ENCODE assay signal across 8 mouse cellular contexts in genomic region chr5:52363468-52364150, GRCm38 (mm10). TPM values are rescaled to one million over a fixed set of nuclear protein-coding genes. Genes with fewer than 3 reads are reported as not detected.
DNase-seq lines count a peak whose midpoint lies in the region; ATAC-seq lines count a peak whose summit lies in the region.

Gene Sod3 (plus strand): TSS chr5:52363791.

- no peaks in the 10 kb centered on the region for H3K27me3 ChIP-seq in hindbrain, embryonic 16.5 days (replicated peaks; ENCODE audit: control insufficient read depth, insufficient read depth, low read length)
- H3K27me3 ChIP-seq in hindbrain, embryonic 13.5 days = peaks cover 7% of the 10 kb centered on the region; the same call in 1 of the 2 replicates
- peaks cover 18% of the 10 kb centered on the region for H3K27me3 ChIP-seq in heart, embryonic 10.5 days (ENCODE audit: insufficient read depth, poor library complexity, severe bottlenecking)
- no peaks in the 10 kb centered on the region for H3K27me3 ChIP-seq in stomach, embryonic 15.5 days (replicated peaks)

- H3K9ac ChIP-seq in hindbrain, embryonic 16.5 days (ENCODE audit: low read depth, low read length) = no peak within 1 kb of the TSS
- H3K9ac ChIP-seq in hindbrain, embryonic 13.5 days = no peak within 1 kb of the TSS
- H3K9ac ChIP-seq in stomach, embryonic 15.5 days = no peak within 1 kb of the TSS

- no peaks in the 10 kb centered on the region for H3K36me3 ChIP-seq in hindbrain, embryonic 16.5 days (ENCODE audit: control insufficient read depth, insufficient read depth, low read length)
- H3K36me3 ChIP-seq in hindbrain, embryonic 13.5 days = no peaks in the 10 kb centered on the region
- H3K36me3 ChIP-seq in heart, embryonic 10.5 days = no peaks in the 10 kb centered on the region
- H3K36me3 ChIP-seq in stomach, embryonic 15.5 days = no peaks in the 10 kb centered on the region

- H3K9me3 ChIP-seq in hindbrain, embryonic 16.5 days (ENCODE audit: control insufficient read depth, low read length) = no peaks in the 10 kb centered on the region
- no peaks in the 10 kb centered on the region for H3K9me3 ChIP-seq in hindbrain, embryonic 13.5 days
- no peaks in the 10 kb centered on the region for H3K9me3 ChIP-seq in heart, embryonic 10.5 days
- H3K9me3 ChIP-seq in stomach, embryonic 15.5 days = no peaks in the 10 kb centered on the region

- no peak within 1 kb of the TSS for H3K4me2 ChIP-seq in hindbrain, embryonic 16.5 days (ENCODE audit: low read length)
- no peak within 1 kb of the TSS for H3K4me2 ChIP-seq in hindbrain, embryonic 13.5 days
- H3K4me2 ChIP-seq in stomach, embryonic 15.5 days = 0 out of 2 replicates have a peak within 1 kb of the TSS, but pooled peaks have one; percentile 8

- H3K4me1 ChIP-seq in hindbrain, embryonic 16.5 days (ENCODE audit: control insufficient read depth, insufficient read depth, low read depth, low read length) = peaks cover 14% of the 10 kb centered on the region
- H3K4me1 ChIP-seq in hindbrain, embryonic 13.5 days (replicated peaks) = peaks cover 8% of the 10 kb centered on the region
- peaks cover 26% of the 10 kb centered on the region for H3K4me1 ChIP-seq in heart, embryonic 10.5 days
- H3K4me1 ChIP-seq in stomach, embryonic 15.5 days = no peaks in the 10 kb centered on the region

- no peak within 1 kb of the TSS for H3K27ac ChIP-seq in hindbrain, embryonic 16.5 days (ENCODE audit: low read depth, low read length)
- no peak within 1 kb of the TSS for H3K27ac ChIP-seq in hindbrain, embryonic 13.5 days
- H3K27ac ChIP-seq in heart, embryonic 10.5 days = no peak within 1 kb of the TSS; the same call in 1 of the 2 replicates
- no peak within 1 kb of the TSS for H3K27ac ChIP-seq in stomach, embryonic 15.5 days

- peak; percentile 90 to 91 for DNase-seq in adrenal gland, postnatal 36 days
- peak; percentile 78 for DNase-seq in heart, embryonic 10.5 days (ENCODE audit: low spot score)
- DNase-seq in large intestine, adult 2 months (ENCODE audit: low read depth, low spot score) = no peak
- DNase-seq in layer of hippocampus, adult 9-11 months = no peak
- no peak for DNase-seq in right cerebral cortex, adult 2 months (ENCODE audit: low spot score in 2 of 2)

- 18% methylated on average over 11 of the region's 11 CpGs for WGBS in hindbrain, embryonic 16.5 days
- 24% methylated on average over 11 of the region's 11 CpGs for WGBS in hindbrain, embryonic 13.5 days
- 24% methylated on average over 11 of the region's 11 CpGs for WGBS in heart, embryonic 10.5 days
- 28% methylated on average over 11 of the region's 11 CpGs for WGBS in large intestine, adult 2 months
- 22% methylated on average over 11 of the region's 11 CpGs for WGBS in stomach, embryonic 15.5 days

- no peak within 1 kb of the TSS for H3K4me3 ChIP-seq in hindbrain, embryonic 16.5 days (ENCODE audit: low read length)
- no peak within 1 kb of the TSS for H3K4me3 ChIP-seq in hindbrain, embryonic 13.5 days
- H3K4me3 ChIP-seq in heart, embryonic 10.5 days = no peak within 1 kb of the TSS
- no peak within 1 kb of the TSS for H3K4me3 ChIP-seq in stomach, embryonic 15.5 days (replicated peaks)

- ATAC-seq in hindbrain, embryonic 16.5 days = peak; percentile 49; the same call in 1 of the 2 replicates
- ATAC-seq in hindbrain, embryonic 13.5 days (ENCODE audit: low FRiP score) = no peak
- ATAC-seq in stomach, embryonic 15.5 days (ENCODE audit: insufficient read depth, low FRiP score, low read depth) = peak; percentile 36

RNA-seq across cellular contexts. Expression of gene Sod3, which starts in this region (rescaled TPM):
- polyA plus RNA-seq in hindbrain, embryonic 16.5 days (2015; fragmentation: Nextera tagmentation; extraction: Ambion mirVana) = 4.3 and 5.6 TPM in 2 replicates
- polyA plus RNA-seq in hindbrain, embryonic 13.5 days (2015; fragmentation: Nextera tagmentation; extraction: Ambion mirVana) = 1.2 TPM in 2 replicates
- 100 to 1,000 TPM; 172 to 223 TPM for total RNA-seq in adrenal gland, postnatal 36 days (2021)
- 0.17 and 0.44 TPM in 2 replicates for polyA plus RNA-seq in heart, embryonic 10.5 days (2016; fragmentation: Nextera tagmentation; extraction: Ambion mirVana)
- 14.9 and 19.0 TPM in 2 replicates for polyA plus RNA-seq in large intestine, adult 2 months (2012; rRNA removed)
- 2.2 TPM in 2 replicates for polyA plus RNA-seq in stomach, embryonic 15.5 days (2015; fragmentation: Nextera tagmentation; extraction: Ambion mirVana)

Comparison
In these comparisons a context has a peak if more than half of its experiments do, and no peak if none do; other contexts are left out.
1. Peak in DNase-seq in heart, embryonic 10.5 days; RNA of the gene not detected or under 1 TPM.
2. DNase-seq: peak in adrenal gland, postnatal 36 days (2 of 2); none in large intestine, adult 2 months (single experiment), layer of hippocampus, adult 9-11 months (single experiment) and right cerebral cortex, adult 2 months (0 of 2).